Mouse (Mus musculus) CH12F3 (cell line): ENCODE results near the gene Cln3.

Experiments
- in situ Hi-C: fragments of 300-500 bp; cut with MboI; formaldehyde crosslinking; loops from 2 replicates; pipeline ENCODE4 v1.14.3; 2020; ENCODE audit warnings: low sequenced_read_pairs

Cln3 gene

GRCm38 (mm10) chr7:126585717-126586116, at the start of gene Cln3:
Cln3 (minus strand) TSS chr7:126585817.
- in situ Hi-C loops: no loop called here

GRCm38 (mm10) chr7:126635375-126635774, 49.8 kb upstream of the Cln3 start:
- in situ Hi-C loops: loop anchor here (10.0 kb wide), 1 partner anchor 61 kb away; no protein-coding TSS in a partner anchor

- in situ Hi-C loops: loop anchor here (10.0 kb wide), 1 partner anchor 58 kb away; no protein-coding TSS in a partner anchor
These were observed 46.9 kb upstream of the Cln3 start for GRCm38 (mm10) chr7:126632478-126632877.

DNA sequence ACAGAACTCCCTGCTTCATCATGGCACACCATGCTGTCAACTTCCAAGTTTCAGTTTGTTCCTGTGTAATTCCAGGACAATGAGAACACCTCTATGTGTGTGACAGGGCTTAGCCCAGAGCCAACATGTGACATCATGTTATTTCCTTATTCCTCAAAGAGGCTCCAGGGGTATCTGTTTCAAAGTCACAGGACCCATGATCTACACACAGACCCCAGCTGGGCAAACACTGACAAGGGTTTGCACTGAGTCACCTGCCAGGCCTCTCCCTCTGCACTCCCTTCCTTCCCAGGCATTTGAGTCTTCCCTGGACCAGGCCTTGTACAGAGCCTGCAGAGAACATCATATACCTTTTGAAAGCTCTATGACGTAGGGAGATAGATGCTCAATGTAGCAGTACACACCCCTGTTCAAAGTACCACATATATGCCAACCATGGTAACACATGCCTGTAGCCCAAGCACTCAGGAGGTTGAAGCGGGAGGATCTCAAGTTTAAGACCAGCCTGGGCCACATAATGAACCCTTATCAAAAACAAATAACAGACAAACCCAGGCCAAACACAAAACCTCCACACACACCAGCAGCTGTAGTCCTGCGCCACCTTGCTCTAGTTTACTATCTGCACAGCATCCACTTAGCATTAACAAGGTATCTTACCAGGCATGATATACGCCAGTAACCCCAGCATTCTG, 45.4 kb upstream of the Cln3 start, which contains the start of gene Nupr1:
Gene Nupr1, minus strand, starts transcription at position 38 of the 695 bp plus-strand sequence.
- in situ Hi-C loops: loop anchor here (10.0 kb wide), 1 partner anchor 56 kb away; no protein-coding TSS in a partner anchor

- in situ Hi-C loops: loop anchor here (5.0 to 10.0 kb wide), 2 partner anchors 38 to 55 kb away; partner anchors contain the start of gene Il27
These were observed 44.3 kb upstream of the Cln3 start for GRCm38 (mm10) chr7:126629915-126630314.

- in situ Hi-C loops: loop anchor here (5.0 kb wide), 1 partner anchor 36 kb away; the partner anchor contains the start of gene Il27
These were observed 42.5 kb upstream of the Cln3 start for GRCm38 (mm10) chr7:126628111-126628510.

DNA sequence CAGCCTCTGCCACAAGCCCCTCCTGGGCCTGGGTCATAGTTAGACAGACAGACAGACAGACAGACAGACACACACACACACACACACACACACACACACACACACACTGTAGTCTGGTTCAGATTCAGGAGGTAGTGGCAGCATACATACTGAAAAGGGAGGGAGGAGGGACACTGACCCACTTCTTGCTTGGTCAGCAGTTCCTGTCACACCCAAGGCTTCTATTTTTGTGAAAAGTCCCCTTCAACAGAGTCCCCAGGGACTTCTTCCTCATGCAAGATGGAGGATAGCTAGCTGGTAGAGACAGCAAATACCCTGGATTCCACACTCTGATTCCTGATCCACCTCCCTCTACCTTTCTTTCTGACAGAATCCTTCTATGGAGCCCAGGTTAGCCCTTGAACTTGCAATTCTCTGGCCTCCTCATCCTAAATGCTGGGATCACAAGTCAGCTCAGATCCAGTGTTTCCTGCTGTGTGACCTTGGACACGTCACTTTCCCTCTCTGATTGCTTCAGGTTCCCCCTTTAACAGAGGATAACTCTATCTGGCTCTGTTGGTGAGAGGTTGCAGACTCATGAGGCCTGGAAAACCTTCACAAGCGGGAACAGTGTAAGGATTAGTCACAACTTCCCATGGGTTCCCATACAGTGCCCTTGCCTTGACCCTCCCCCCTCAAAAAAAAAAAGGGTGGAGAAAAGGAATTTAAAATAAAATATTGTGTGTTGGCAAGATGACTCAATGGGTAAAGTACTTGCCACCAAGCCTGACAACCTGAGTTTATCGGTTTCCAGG, 40.4 kb upstream of the Cln3 start:
- in situ Hi-C loops: loop anchor here (5.0 kb wide), 1 partner anchor 34 kb away; the partner anchor contains the start of gene Il27

GRCm38 (mm10) chr7:126625369-126625768, 39.8 kb upstream of the Cln3 start:
- in situ Hi-C loops: loop anchor here (5.0 kb wide), 1 partner anchor 33 kb away; the partner anchor contains the start of gene Il27

DNA sequence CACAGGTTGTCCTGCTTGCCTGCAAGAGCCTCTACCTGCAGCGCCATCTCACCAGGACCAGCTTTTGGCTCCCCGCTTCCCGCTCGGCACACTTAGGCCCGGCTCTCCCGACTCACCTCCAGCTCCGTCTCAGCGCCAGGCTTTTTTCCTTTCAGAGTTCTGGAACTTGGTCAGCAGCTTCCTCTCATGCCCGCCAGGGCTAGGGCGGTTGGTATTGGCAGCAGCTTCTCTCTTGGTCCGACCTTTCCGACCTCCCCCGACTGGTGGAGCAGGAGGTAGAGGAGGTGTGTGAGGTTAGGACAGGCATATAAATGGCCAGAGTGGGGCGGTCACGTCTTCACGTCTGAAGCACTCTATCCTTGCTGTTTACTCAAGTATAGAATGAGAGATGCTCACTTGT, 39.2 kb upstream of the Cln3 start:
- in situ Hi-C loops: loop anchor here (5.0 kb wide), 1 partner anchor 32 kb away; the partner anchor contains the start of gene Il27

GRCm38 (mm10) chr7:126623381-126623780, 37.8 kb upstream of the Cln3 start:
- in situ Hi-C loops: no loop called here

GRCm38 (mm10) chr7:126621452-126622359, 36.1 kb upstream of the Cln3 start:
- in situ Hi-C loops: no loop called here

DNA sequence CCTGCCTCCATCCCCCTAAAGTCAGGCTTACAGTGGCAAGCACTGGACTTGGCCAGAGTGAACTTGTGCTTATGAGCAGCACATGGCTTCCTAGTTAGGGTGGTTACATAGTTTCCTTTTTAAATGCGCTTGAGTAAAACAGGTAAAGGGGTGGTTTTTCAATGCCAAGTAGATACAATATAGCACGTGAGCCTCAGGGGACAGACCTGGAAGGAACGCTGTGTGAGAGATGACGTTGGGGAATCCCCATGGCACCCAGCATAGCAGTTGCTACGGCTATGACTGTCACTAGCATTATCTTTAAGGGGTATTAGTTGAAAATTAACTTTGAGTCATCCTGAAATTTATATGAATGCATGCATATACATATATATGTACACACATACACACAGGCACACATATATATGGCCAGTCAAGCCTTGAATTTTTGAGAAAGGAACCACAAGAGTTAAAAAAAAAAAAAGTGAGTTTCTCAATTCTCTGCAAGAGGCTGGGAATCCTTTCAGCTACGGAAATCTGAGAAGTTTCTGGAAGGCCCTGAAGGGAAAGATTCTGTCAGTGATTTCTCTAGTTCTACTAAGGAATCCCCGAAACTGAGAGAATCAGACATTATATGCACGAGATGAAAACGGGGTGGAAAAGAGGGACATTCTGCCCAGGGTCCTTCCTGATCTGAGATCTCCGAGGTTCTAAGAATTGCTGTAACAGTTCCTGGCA, 34.1 kb upstream of the Cln3 start:
- in situ Hi-C loops: no loop called here

DNA sequence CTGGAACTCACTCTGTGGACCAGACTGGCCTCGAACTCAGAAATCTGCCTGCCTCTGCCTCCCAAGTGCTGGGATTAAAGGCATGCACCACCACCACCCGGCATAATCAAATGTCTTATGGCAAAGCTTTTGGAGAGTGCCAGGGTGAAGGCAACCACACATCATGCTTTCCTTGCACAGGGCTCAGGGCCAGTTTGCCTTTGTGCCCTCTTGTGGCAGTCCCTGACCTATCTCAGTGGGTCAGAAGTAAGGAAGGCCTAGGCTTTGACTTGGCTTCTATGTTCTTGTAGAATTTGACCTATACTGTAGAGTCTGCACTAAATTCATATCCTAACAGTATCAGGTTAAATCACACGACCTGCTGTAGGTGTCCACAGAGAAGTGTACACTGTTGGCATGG, 31.1 kb upstream of the Cln3 start:
- in situ Hi-C loops: no loop called here

DNA sequence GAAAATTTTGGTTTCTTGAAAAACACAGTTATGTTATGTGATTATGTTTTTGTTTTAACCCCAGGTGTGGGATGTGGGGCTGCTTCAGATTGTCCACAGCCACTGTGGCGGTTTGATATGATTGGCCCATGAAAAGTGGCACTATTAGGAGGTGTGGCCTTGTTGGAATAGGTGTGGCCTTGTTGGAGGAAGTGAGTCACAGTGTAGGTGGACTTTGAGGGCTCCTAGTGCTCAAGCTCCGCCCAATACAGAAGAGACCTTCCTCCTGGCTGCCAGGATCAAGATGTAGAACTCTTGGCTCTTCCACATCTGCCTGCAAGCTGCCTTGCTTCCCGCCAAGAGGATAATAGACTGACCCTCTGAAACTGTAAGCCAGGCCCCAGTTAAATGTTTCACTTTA, 27.1 kb upstream of the Cln3 start:
- in situ Hi-C loops: no loop called here

DNA sequence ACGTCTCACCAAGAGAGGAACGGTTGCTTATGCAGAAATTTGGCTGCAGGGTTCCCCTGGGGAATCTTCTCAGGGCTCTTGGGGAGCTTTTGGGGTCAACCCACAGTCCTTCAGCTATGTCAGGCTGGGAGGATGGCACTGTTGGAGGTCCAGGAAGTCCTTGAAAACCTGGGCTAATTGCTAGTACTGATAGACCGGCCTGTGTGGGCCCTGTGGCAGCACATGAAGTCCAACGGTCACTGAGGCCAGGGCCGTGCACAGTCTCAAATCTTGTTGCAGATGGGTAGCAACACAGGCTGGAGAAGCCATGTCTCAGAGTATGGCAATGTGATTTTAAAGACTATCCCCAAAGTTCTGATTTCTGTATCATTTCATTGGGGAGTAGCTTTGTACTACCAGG, 22.2 kb upstream of the Cln3 start:
- in situ Hi-C loops: no loop called here

DNA sequence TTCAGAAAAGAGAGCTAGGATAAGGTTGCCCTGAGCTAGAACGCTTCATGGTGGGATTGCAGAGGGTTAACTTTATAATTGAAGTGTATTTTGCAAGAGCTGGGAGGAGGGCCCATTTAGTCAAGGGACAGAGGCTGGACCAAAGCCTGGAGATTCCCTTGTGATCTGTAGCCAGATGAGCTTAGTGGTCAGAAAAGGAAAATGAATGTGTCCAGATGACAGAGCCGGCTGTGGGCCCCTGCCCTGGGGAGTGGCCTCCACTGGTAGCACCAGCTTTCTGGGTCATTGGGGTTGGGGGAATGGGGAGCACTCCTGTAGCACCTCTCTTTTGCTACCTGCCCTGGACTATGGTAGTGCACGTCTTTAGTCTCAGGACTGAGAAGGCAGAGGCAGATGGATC, 21.4 kb upstream of the Cln3 start:
- in situ Hi-C loops: no loop called here

DNA sequence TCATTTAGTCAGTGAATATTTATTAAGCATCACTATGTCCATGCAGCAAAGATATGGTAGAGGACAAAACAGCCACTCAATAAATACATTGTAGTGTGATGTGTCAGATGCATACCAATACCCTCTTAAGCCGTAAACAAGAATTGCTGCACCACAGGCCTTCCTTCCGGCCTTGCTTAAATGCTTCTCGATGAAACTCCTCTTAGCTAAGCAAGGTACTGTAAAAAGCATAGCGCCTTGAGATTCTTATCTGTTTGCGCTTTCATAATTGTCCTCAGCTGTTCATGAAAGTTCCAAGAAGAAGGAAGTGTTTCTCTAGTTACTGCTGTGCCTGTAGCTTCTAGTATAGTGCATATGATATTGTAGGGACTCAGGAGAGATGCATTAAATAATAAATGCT, 21.0 kb upstream of the Cln3 start:
- in situ Hi-C loops: no loop called here

DNA sequence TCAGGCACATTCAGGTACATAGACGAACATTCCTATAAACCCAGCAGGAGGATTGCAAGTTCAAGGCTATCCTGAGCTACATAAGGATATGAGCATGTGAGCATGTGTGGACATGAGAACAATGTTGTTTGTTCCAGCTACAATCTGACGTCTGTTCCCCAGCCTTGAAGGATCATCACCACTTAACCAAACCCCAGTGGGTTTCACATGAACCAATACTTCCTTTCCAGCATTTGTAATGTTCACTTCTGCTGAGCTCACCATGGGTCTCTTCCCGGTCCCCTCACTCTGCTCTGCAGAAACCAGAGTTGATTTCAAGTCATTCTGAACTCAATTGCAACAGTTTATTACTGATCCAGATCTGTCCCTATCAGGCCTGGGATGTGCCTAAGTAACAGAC, 17.0 kb upstream of the Cln3 start:
- in situ Hi-C loops: no loop called here

DNA sequence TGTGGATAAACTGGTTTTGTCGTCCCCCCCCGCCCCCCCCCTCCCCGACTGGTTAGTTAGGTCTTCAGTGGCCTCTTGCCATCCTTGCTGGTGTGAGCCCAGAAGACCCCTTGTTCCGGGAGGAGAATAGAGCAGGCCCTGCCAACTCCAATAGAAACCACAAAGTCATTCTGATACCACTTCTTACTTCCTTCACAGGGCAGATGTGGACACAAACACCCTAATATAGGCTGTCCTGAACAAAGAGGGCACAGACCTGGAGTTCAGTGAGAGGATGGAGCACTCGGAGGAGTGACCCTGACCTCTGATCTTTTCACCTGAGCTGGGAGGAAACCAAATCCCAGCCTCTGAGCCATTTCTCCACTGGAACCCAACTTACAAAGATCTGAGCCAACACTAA, 16.3 kb upstream of the Cln3 start:
- in situ Hi-C loops: no loop called here

- in situ Hi-C loops: no loop called here
These were observed 13.3 kb upstream of the Cln3 start for GRCm38 (mm10) chr7:126598919-126599318.
